Mouse (Mus musculus): ENCODE results near the gene Usp21.

DNA sequence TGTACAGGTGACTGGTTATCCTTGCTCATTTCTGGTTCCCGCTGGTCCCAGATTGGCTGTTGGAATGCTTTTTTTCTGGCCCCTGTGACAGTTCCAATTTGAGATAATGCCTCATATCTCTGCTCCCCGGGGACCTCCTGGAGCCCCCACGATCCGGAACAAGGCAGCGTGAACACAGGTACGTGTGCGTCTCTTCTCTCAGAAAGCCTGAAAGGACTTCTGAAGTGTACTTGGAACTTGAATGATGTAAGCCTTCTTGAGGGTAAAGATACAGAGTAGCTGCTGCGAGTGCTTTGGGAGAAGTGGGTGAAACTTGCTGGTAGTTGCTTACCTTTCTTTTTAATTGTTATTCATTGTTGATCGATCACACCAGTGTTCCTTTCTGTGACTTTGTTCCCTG lies 16.6 kb downstream of the Usp21 start:
- TF ChIP-seq CTCF (IDR thresholded peaks at IDR 0.05; ENCODE audit: extremely low read depth, insufficient read depth, insufficient read length, insufficient replicate concordance) (no peak), POLR2A (IDR thresholded peaks at IDR 0.05; ENCODE audit: low read depth, low read length) (no peak)

Measured in spleen, adult 2 months (tissue).